Mouse (Mus musculus) intestine, embryonic 15.5 days (tissue): ENCODE measurements around the gene Flywch2. TPM values are rescaled to one million over a fixed set of nuclear protein-coding genes. Genes with fewer than 3 reads are reported as not detected.
"Not testable (repeated sequence)": the region's sequence is repeated elsewhere in the genome, so short reads cannot be mapped to it uniquely, and the experiment has no call there.

Experiments used
- ATAC-seq: fragments of 200-750 bp; cut with Nextera tagmentation; 2 replicates; pipeline ENCODE4 v1.8.0; 2017; ENCODE audit warnings: moderate TSS enrichment, moderate library complexity
- H3K27ac ChIP-seq: fragments of 300-500 bp; sonication (generic); 2 replicates; pipeline ENCODE4 v1.5.1; 2015; ENCODE audit warnings: mild to moderate bottlenecking, inconsistent platforms
- H3K27me3 ChIP-seq: fragments of 300-500 bp; sonication (generic); replicated peaks from 2 replicates; pipeline ENCODE4 v1.6.1; 2015; ENCODE audit warnings: inconsistent platforms
- H3K36me3 ChIP-seq: fragments of 300-500 bp; sonication (generic); 2 replicates; pipeline ENCODE4 v1.6.1; 2015; ENCODE audit warnings: inconsistent platforms
- H3K4me1 ChIP-seq: fragments of 300-500 bp; sonication (generic); replicated peaks from 2 replicates; pipeline ENCODE4 v1.6.1; 2015; ENCODE audit warnings: inconsistent platforms
- H3K4me2 ChIP-seq: fragments of 300-500 bp; sonication (generic); replicated peaks from 2 replicates; pipeline ENCODE4 v1.6.1; 2015; ENCODE audit warnings: mild to moderate bottlenecking, inconsistent platforms
- H3K4me3 ChIP-seq: fragments of 300-500 bp; sonication (generic); replicated peaks from 2 replicates; pipeline ENCODE4 v1.5.1; 2015; ENCODE audit warnings: inconsistent platforms
- H3K9ac ChIP-seq: fragments of 300-500 bp; sonication (generic); 2 replicates; pipeline ENCODE4 v1.6.1; 2015; ENCODE audit warnings: inconsistent platforms
- H3K9me3 ChIP-seq: fragments of 300-500 bp; sonication (generic); 2 replicates; pipeline ENCODE4 v1.6.1; 2016; ENCODE audit warnings: inconsistent platforms
- WGBS: fragments of 180-500 bp; shearing (Covaris S2); methylation state at CpG from one replicate; pipeline ENCODE4 v1.1.7; 2015; 5-methylcytosine and 5-hydroxymethylcytosine counted together
- polyA plus RNA-seq: library from polyadenylated mRNA; unstranded; fragments of >200 nt; fragmentation: Nextera tagmentation; extraction: Ambion mirVana; gene quantifications from 2 replicates; pipeline ENCODE4 v1.2.1, GENCODE M21; 2015

Gene Flywch2
- polyA plus RNA-seq, 1 experiment from 2014 or later = 14.7 TPM

DNA sequence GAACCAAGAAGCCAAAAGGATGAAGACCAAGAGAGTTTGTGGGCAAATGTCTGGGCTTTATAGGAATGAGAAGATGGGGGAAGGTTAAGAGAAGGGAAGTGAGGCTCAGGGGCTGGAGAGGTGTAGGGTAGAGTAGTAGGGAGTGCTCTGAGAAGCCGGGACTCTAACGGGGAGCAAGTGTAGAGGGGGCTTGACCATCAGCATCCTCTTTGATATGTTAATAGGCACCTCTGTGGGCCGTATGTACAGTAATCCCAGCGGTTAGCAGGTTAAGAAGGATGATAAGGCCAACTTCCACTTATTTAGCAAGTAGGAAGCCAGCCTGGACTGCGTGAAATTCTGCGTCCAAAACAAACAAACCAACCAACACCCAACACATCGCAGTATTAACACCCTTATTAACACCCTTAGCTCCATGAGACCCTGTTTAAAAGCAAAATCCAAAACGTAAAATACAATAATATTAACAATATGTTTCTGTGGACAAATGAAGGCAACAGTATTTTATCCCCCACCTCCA lies 3.9 kb upstream of the Flywch2 start:
- no peak for ATAC-seq
- Histone ChIP-seq H3K9ac (peak overlapping the region; percentile 79; the same call in 1 of the 2 replicates), H3K27ac (no peak overlapping the region), H3K27me3 (no peaks in the 10 kb centered on the region), H3K4me3 (peak overlapping the region; percentile 45), H3K36me3 (no peaks in the 10 kb centered on the region), H3K9me3 (no peaks in the 10 kb centered on the region), H3K4me1 (peaks cover 21% of the 10 kb centered on the region; the same call in 1 of the 2 replicates), H3K4me2 (peak overlapping the region; percentile 89)
- WGBS = 29% methylated on average over 8 of the region's 8 CpGs

DNA sequence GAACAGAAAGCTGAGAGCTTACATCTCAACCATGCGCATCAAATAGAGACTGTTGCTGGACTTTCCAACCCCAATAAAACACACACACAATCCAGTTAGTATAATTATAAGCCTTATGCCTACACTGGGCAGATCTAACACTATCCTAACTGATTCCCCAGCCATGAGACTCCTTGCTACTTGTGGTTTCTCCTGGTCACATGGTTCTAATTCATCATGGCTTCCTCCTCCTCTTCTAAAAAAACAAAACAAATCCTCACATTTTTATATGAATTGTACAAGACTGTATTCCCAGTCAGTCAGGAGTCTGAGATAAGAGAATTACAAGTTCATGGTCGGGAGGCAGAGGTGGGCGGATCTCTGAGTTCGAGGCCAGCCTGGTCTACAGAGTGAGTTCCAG lies 3.1 kb upstream of the Flywch2 start:
- Histone ChIP-seq H3K9me3 (no peaks in the 10 kb centered on the region), H3K27me3 (no peaks in the 10 kb centered on the region), H3K4me3 (no peak overlapping the region), H3K9ac (no peak overlapping the region), H3K4me2 (no peak overlapping the region), H3K4me1 (peaks cover 21% of the 10 kb centered on the region; the same call in 1 of the 2 replicates), H3K27ac (no peak overlapping the region), H3K36me3 (no peaks in the 10 kb centered on the region)
- WGBS = 84% methylated on average over 4 of the region's 4 CpGs
- ATAC-seq = no peak

DNA sequence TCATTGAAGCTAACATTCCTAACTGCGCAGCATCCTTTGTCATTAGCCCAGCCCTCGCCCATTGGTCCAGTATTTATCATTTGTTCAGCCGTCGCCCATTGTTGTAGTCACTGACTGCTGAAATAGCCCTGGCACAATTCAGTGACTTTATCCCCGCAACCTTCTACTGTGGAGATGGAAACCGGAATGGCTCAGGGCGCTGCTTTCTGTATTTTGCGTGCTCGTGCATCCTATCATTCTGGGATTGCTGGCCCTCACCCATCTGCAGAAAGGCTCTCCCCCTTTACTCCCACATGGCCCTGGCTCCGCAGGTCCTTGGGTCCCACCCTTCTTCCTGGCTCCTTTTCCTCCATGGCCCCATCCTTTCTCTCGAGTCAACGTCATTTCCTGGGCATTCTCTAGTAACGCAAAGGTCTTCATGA lies 640 bp upstream of the Flywch2 start:
- WGBS = 19% methylated on average over 13 of the region's 13 CpGs
- Histone ChIP-seq H3K4me1 (peaks cover 21% of the 10 kb centered on the region; the same call in 1 of the 2 replicates), H3K4me2 (peak overlapping the region; percentile 81), H3K9ac (0 out of 2 replicates have a peak overlapping the region, but pooled peaks have one; percentile 47), H3K9me3 (no peaks in the 10 kb centered on the region), H3K27me3 (no peaks in the 10 kb centered on the region), H3K36me3 (no peaks in the 10 kb centered on the region), H3K27ac (no peak overlapping the region), H3K4me3 (peak overlapping the region; percentile 49)
- ATAC-seq = no peak

DNA sequence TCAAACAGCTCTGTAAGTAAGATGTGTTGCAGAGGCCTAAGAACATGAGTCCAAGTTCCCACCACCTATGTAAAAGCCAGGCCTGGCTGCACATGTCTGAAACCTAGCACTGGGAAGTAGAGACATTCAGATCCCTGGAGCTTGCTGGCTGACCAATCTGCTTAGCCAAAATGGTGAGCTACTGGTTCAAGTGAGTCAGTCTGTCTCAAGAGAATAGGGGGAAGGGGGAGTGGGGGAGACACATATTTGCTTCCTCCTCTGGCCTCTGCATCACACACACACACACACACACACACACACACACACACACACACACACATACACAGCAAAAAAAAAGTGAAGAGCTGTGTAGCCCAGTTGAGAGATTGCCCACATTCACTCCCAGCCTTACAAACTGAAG lies 2.5 kb downstream of the Flywch2 start:
- Histone ChIP-seq H3K4me3 (no peak overlapping the region), H3K4me2 (no peak overlapping the region), H3K27me3 (no peaks in the 10 kb centered on the region), H3K27ac (no peak overlapping the region), H3K9ac (no peak overlapping the region), H3K4me1 (peaks cover 9% of the 10 kb centered on the region; the same call in 1 of the 2 replicates), H3K9me3 (no peaks in the 10 kb centered on the region), H3K36me3 (no peaks in the 10 kb centered on the region)
- ATAC-seq = no peak

DNA sequence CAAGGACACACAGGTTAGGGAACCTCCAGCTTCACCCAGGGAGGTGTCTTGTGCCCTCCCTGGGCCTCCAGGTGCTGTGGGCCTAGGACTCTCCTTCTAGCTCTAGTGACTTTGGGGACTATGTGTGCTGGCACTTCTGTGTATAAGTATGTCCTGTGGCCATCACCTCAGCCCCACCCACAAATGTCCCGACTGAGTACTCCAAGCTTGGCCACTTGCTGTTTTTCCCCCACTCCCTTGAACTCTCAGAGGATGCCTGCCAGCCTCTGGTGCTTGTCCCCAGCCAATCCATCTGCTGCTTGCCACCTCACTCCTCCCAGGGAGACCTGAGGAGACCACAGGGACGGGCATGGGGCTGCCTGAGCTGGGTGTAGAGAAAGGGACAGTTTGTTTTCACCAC lies 7.4 kb downstream of the Flywch2 start:
- Histone ChIP-seq H3K27me3 (no peaks in the 10 kb centered on the region), H3K9me3 (no peaks in the 10 kb centered on the region), H3K4me2 (no peak overlapping the region), H3K4me3 (no peak overlapping the region), H3K4me1 (0 out of 2 replicates have a peak, but pooled peaks cover 3% of the 10 kb centered on the region), H3K27ac (no peak overlapping the region), H3K36me3 (no peaks in the 10 kb centered on the region), H3K9ac (no peak overlapping the region)
- 45% methylated on average over 2 of the region's 2 CpGs for WGBS
- ATAC-seq = no peak

DNA sequence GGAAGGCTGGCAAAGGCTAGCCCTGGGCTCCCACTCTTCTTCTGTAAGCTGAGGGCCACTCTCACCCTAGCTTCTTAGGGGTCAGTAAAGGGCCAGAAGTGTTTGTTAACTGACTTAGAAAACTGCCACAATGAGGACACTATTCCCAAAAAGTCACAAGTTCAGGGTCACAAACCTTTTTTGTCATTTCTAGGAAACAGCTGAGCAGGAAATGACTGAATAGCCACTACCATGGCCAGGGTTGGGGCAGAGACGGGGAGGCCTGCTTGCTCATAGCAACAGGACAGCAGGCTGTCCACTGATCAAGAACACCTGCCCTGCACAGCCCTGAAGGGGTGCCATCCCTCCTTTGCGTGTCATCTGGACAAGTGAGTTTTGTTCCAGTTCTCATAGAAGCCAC lies 8.7 kb downstream of the Flywch2 start:
- H3K4me2 ChIP-seq = no peak overlapping the region
- no peak overlapping the region for H3K4me3 ChIP-seq
- no peak for ATAC-seq
- 0 out of 2 replicates have a peak, but pooled peaks cover 3% of the 10 kb centered on the region for H3K4me1 ChIP-seq
- H3K9me3 ChIP-seq = no peaks in the 10 kb centered on the region
- no peaks in the 10 kb centered on the region for H3K27me3 ChIP-seq
- 86% methylated on average over 2 of the region's 2 CpGs for WGBS
- H3K27ac ChIP-seq = no peak overlapping the region
- no peaks in the 10 kb centered on the region for H3K36me3 ChIP-seq
- no peak overlapping the region for H3K9ac ChIP-seq

DNA sequence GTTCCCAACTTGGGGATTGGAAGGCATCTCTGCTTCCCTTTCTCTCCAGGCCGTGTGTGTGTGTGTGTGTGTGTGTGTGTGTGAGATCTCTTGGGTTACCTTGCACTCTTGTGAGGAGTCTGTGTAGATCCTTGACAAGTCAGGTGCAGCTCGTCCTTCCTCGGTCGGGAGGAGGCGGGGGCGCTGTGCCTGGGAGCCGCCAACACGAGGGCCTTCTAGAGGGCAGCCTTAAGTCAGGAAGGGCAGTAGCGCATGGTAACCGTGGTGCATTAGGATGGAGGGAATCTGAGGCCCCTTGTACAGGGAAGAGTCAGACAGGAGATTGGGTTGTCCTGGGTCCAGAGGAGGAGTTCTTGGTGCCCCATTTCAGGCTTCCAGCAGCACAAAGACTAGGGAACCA lies 9.7 kb downstream of the Flywch2 start:
- no peaks in the 10 kb centered on the region for H3K27me3 ChIP-seq
- no peaks in the 10 kb centered on the region for H3K36me3 ChIP-seq
- no peaks in the 10 kb centered on the region for H3K9me3 ChIP-seq
- no peak overlapping the region for H3K4me3 ChIP-seq
- ATAC-seq = no peak
- 0 out of 2 replicates have a peak, but pooled peaks cover 3% of the 10 kb centered on the region for H3K4me1 ChIP-seq
- H3K4me2 ChIP-seq = no peak overlapping the region
- no peak overlapping the region for H3K9ac ChIP-seq
- H3K27ac ChIP-seq = no peak overlapping the region
- 78% methylated on average over 10 of the region's 10 CpGs for WGBS

DNA sequence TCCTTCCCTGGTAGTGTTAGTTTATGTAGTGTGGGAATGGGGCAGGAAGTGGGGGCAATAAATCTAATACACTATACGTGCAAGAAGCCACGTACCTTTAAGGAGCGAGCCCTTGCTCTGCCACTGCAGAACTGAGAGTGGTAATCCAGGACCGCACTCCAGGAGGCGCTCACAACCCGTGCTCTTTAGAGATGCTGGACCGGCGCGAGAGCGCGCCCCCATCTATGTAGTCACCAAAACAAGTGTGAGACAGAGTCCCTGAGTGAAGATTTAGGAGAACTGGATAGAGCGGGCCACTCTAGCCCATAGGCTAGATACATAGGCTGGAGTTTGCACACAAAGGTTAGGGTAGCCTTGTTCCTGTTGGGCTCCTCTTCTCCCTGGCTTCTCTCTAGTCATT lies 11.8 kb downstream of the Flywch2 start:
- no peaks in the 10 kb centered on the region for H3K36me3 ChIP-seq
- H3K27me3 ChIP-seq = no peaks in the 10 kb centered on the region
- no peak overlapping the region for H3K4me3 ChIP-seq
- H3K9ac ChIP-seq = no peak overlapping the region
- no peak overlapping the region for H3K27ac ChIP-seq
- ATAC-seq = peak; percentile 61
- H3K4me2 ChIP-seq = no peak overlapping the region
- no peaks in the 10 kb centered on the region for H3K9me3 ChIP-seq
- 3% methylated on average over 12 of the region's 12 CpGs for WGBS
- H3K4me1 ChIP-seq = 0 out of 2 replicates have a peak, but pooled peaks cover 3% of the 10 kb centered on the region

DNA sequence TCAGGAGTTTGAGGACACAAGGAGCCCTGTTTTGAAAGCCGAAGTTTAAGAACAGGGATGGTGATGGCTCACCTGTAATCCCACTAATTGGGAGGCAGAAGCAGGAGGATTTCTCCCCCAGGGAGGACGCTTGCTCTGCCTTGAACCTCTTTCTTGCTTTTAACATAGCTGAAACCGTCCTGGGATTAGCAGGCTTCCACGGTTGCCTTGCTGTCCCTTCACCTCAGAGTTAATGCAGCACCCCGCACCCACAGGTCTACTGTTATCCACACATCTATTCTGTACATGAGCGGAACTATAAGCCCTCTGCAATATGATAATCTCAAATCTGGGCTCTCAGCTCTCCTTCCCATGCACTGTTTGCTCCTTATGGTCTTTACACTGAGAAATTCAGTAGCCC lies 12.2 kb downstream of the Flywch2 start:
- WGBS = 69% methylated on average over 6 of the region's 6 CpGs
- H3K4me1 ChIP-seq = 0 out of 2 replicates have a peak, but pooled peaks cover 3% of the 10 kb centered on the region
- no peak overlapping the region for H3K27ac ChIP-seq
- no peaks in the 10 kb centered on the region for H3K9me3 ChIP-seq
- no peak overlapping the region for H3K9ac ChIP-seq
- ATAC-seq = no peak
- H3K36me3 ChIP-seq = no peaks in the 10 kb centered on the region
- no peaks in the 10 kb centered on the region for H3K27me3 ChIP-seq
- no peak overlapping the region for H3K4me3 ChIP-seq
- H3K4me2 ChIP-seq = no peak overlapping the region

DNA sequence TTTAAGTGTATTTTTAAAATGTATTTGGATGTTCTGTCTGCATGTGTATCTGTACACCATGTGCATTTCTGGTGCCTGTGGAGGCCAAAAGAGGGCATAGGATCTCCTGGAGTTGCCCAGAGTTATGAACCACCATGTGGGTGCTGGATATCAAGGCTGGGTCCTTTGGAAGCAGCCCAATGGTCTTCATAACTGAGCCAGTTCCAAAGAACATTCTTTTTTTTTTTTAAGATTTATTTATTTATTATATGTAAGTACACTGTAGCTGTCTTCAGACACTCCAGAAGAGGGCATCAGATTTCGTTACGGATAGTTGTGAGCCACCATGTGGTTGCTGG lies 13.7 kb downstream of the Flywch2 start:
- WGBS = 80% methylated on average over 2 of the region's 2 CpGs
- H3K27ac ChIP-seq, H3K4me1 ChIP-seq, H3K4me3 ChIP-seq, H3K9ac ChIP-seq, H3K36me3 ChIP-seq, H3K9me3 ChIP-seq, H3K4me2 ChIP-seq, ATAC-seq, H3K27me3 ChIP-seq: not testable (repeated sequence)

DNA sequence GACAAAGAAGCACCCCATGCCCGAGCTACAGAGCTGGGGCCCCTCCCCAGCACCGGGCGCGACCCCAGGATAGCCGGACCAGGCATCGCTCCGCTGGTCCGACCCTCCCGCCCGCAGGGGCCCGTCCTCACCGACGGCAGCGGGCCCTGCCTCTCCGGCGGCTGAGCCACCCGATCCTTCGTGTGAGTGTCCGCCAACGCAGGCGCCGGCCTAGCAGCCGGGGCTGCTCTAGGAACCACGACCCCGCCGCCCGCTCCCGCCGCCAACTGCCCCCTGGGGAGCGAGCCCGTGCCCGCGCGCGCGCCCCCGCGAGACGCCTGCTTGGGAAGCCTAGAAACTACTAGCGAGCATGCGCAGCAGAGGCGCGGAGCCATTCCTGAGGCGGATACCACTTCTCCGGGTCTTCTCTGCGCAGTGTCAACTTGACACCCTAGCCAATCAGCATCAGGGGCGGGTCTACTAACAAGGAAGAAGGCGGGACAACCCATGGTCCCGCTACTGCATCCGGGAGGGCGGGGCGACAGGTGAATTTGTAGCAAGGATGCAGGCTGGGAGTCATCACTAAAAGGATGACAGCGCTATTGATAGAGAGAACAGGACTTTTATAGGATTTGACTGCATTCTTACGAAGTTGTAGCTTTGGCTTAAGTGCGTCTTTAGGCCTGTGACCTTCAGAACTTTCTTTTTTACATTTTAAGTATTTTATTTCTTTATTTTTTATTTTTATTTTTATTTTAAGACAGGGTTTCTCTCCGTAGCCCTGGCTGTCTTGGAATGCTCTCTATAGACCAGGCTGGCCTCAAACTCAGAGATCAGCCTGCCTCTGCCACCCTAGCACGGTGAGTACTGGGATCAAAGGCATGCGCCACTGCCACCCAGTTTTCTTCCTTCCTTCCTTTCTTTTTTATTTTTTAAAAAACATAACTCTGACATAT lies 14.3 kb downstream of the Flywch2 start, which contains the start of gene Flywch1:
Flywch1 (minus strand) TSS at position 319 of the 935 bp plus-strand sequence.
- peak within 1 kb of the TSS; percentile 94 for H3K9ac ChIP-seq

DNA sequence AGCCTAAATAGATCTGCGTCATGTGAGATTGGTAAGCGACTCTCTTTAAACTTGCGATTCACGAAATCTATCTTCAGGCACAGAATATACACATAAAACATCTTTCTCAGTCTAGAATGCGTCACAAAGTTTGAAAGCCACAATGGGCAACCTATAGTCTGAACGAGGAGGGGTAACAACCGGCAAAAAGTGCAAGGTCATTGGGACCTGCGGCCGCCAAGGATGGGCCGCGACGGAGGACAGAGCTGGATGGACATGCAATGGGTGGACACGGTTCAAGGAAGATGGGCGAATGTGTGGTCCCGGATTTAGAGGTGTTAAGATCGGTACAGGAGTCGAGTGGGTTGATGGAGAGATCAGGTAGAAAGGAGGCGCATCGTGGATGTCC lies 15.0 kb downstream of the Flywch2 start:
- Histone ChIP-seq H3K9ac (peak overlapping the region; percentile 94), H3K4me3 (peak overlapping the region; percentile 91), H3K4me2 (peak overlapping the region; percentile 77), H3K9me3 (no peaks in the 10 kb centered on the region), H3K4me1 (0 out of 2 replicates have a peak, but pooled peaks cover 3% of the 10 kb centered on the region), H3K36me3 (no peaks in the 10 kb centered on the region), H3K27ac (peak overlapping the region; percentile 59), H3K27me3 (no peaks in the 10 kb centered on the region)
- no peak for ATAC-seq
- under 1% methylated on average over 19 of the region's 19 CpGs for WGBS

More for the DNA sequence above, 14.3 kb downstream of the Flywch2 start, which contains the start of gene Flywch1:
- Histone ChIP-seq H3K9me3 (no peaks in the 10 kb centered on the region), H3K27ac (peak within 1 kb of the TSS; percentile 59), H3K27me3 (no peaks in the 10 kb centered on the region), H3K36me3 (no peaks in the 10 kb centered on the region), H3K4me1 (0 out of 2 replicates have a peak, but pooled peaks cover 3% of the 10 kb centered on the region), H3K4me3 (peak within 1 kb of the TSS; percentile 91), H3K4me2 (peak within 1 kb of the TSS; percentile 77)
- ATAC-seq = peak; percentile 98
- WGBS = 3% methylated on average over 55 of the region's 58 CpGs
